Mouse (Mus musculus): ENCODE data around the gene Tff1. TPM values are rescaled to one million over a fixed set of nuclear protein-coding genes. Genes with fewer than 3 reads are reported as not detected.

Tff1 gene
- polyA plus RNA-seq, 1 experiment, result not detected

Other genes starting within 250 kb of the Tff1 start
- gene Umodl1, start 210.6 kb downstream of the Tff1 start, polyA plus RNA-seq (2012; rRNA removed), result not detected in 2 replicates
- 7.4 and 9.9 TPM in 2 replicates for gene Abcg1, start 107.6 kb downstream of the Tff1 start, polyA plus RNA-seq (2012; rRNA removed)
- not detected in 2 replicates for gene Tff3, start 35.6 kb downstream of the Tff1 start, polyA plus RNA-seq (2012; rRNA removed)
- 0.17 TPM in 1 of 2 replicates, not detected in the other for gene Tff2, start 21.0 kb downstream of the Tff1 start, polyA plus RNA-seq (2012; rRNA removed)
- gene Tmprss3, start 33.7 kb upstream of the Tff1 start, polyA plus RNA-seq (2012; rRNA removed), result 0.03 and 0.08 TPM in 2 replicates
- 0.36 and 0.53 TPM in 2 replicates for gene Ubash3a, start 42.6 kb upstream of the Tff1 start, polyA plus RNA-seq (2012; rRNA removed)
- 1.2 and 2.2 TPM in 2 replicates for gene Rsph1, start 112.1 kb upstream of the Tff1 start, polyA plus RNA-seq (2012; rRNA removed)
- 10.6 and 11.7 TPM in 2 replicates for gene Slc37a1, start 121.5 kb upstream of the Tff1 start, polyA plus RNA-seq (2012; rRNA removed)
- 33.1 and 35.0 TPM in 2 replicates for gene Pde9a, start 220.9 kb upstream of the Tff1 start, polyA plus RNA-seq (2012; rRNA removed)

All from urinary bladder, adult 2 months (tissue).